23 mouse cellular contexts compared by ENCODE assay signal in genomic region chr4:154267511-154267910, GRCm38 (mm10). TPM values are rescaled to one million over a fixed set of nuclear protein-coding genes. Genes with fewer than 3 reads are reported as not detected.
A peak's percentile ranks its signal among the peaks of the same experiment; 100 is the strongest.
DNase-seq lines count a peak whose midpoint lies in the region; ATAC-seq and TF ChIP-seq lines count a peak whose summit lies in the region.
"Had no signal": no experiment of that assay in that cellular context is flagged by ENCODE, and none has a peak within 500 bp of the region (broad histone marks: within the 10 kb centered on the region; RNA-seq: fewer than 3 reads in every experiment).

No protein-coding gene starts in this region.

- H3K27me3 ChIP-seq in G1E (ENCODE audit: insufficient read depth, low read length): no peaks in the 10 kb centered on the region; the same call in 1 of the 2 replicates
- no peaks in the 10 kb centered on the region for H3K27me3 ChIP-seq in cerebellum, adult 2 months (ENCODE audit: control insufficient read depth, insufficient read depth, low read length)
- H3K27me3 ChIP-seq: embryonic facial prominence, embryonic 12.5 days; forebrain, embryonic 15.5 days; hindbrain, embryonic 13.5 days; Patski had no signal

- peak; percentile 10 for DNase-seq in cerebellum, adult 11 months
- no peak for DNase-seq in cerebellum, postnatal 4 days (ENCODE audit: low spot score in 2 of 2)
- no peak for DNase-seq in G1E (ENCODE audit: low spot score)
- DNase-seq in cerebellum, adult 2 months: peak; percentile 31 to 32
- peak; percentile 44 to 55 for DNase-seq in cerebellum, postnatal 25 days
- DNase-seq in right cerebral cortex, postnatal 14 days: no peak
- DNase-seq in adrenal gland, postnatal 25 days: no peak
- DNase-seq: adrenal gland, adult 2 months; adrenal gland, postnatal 36 days; gastrocnemius, postnatal 36 days; heart, adult 18-20 months; heart, postnatal 10 days; heart, postnatal 4 days; kidney, adult 11 months had no signal

- TF ChIP-seq POLR2A in cerebellum, adult 2 months (IDR thresholded peaks at IDR 0.05; ENCODE audit: borderline replicate concordance, insufficient read depth, low read length): no peak

- H3K4me1 ChIP-seq in G1E (ENCODE audit: insufficient read depth, low read depth, low read length): no peaks in the 10 kb centered on the region; the same call in 1 of the 2 replicates
- peaks cover 17% of the 10 kb centered on the region for H3K4me1 ChIP-seq in cerebellum, adult 2 months (ENCODE audit: control insufficient read depth, insufficient read depth, low read length)
- H3K4me1 ChIP-seq: embryonic facial prominence, embryonic 12.5 days; forebrain, embryonic 15.5 days had no signal

- WGBS in cerebellum, adult 2 months: 22% methylated on average over 6 of the region's 6 CpGs

- TF ChIP-seq CTCF in G1E (IDR thresholded peaks at IDR 0.05; ENCODE audit: low read depth, low read length): no peak
- no peak for TF ChIP-seq CTCF in cerebellum, adult 2 months (IDR thresholded peaks at IDR 0.05; ENCODE audit: borderline replicate concordance, insufficient read depth, low read depth, low read length)

- H3K9me3 ChIP-seq in G1E (replicated peaks): peaks cover 97% of the 10 kb centered on the region
- H3K9me3 ChIP-seq: embryonic facial prominence, embryonic 12.5 days; heart, embryonic 10.5 days; hindbrain, embryonic 13.5 days had no signal

- H3K27ac ChIP-seq in cerebellum, adult 2 months (ENCODE audit: insufficient read depth, low read length): no peak overlapping the region
- H3K27ac ChIP-seq: embryonic facial prominence, embryonic 12.5 days; forebrain, embryonic 15.5 days; heart, embryonic 10.5 days; hindbrain, embryonic 13.5 days; hindbrain, postnatal 0 days had no signal

- H3K36me3 ChIP-seq in G1E (replicated peaks): no peaks in the 10 kb centered on the region
- H3K36me3 ChIP-seq: forebrain, embryonic 15.5 days had no signal

- ATAC-seq in G1E (ENCODE audit: extremely low read depth, insufficient number of reproducible peaks, low FRiP score, poor library complexity, severe bottlenecking): no peak
- no peak for ATAC-seq in megakaryocyte, adult 5-6 weeks (ENCODE audit: poor library complexity, severe bottlenecking)
- ATAC-seq: activated CD4-positive, CD25-positive, alpha-beta regulatory T cell, adult 4 months; forebrain, embryonic 15.5 days; hindbrain, postnatal 0 days; Patski had no signal

- H3K4me3 ChIP-seq in G1E (ENCODE audit: low read depth, low read length): peak overlapping the region; percentile 6; the same call in 1 of the 2 replicates
- no peak overlapping the region for H3K4me3 ChIP-seq in cerebellum, adult 2 months (replicated peaks; ENCODE audit: insufficient read depth, low read depth, low read length)
- H3K4me3 ChIP-seq: embryonic facial prominence, embryonic 12.5 days; forebrain, embryonic 15.5 days; heart, embryonic 10.5 days; hindbrain, embryonic 13.5 days had no signal

RNA-seq across cellular contexts. Expression of gene Arhgef16, which starts 34.0 kb away (rescaled TPM):
- total RNA-seq in G1E (2014; fragmentation: Nextera tagmentation): not detected in 2 replicates
- 0.06 and 0.11 TPM in 2 replicates for total RNA-seq in G1E (2017)
- not detected in 2 replicates for polyA plus RNA-seq in G1E (2012)
- 0.90 and 1.0 TPM in 2 replicates for polyA plus RNA-seq in cerebellum, adult 2 months (2012; rRNA removed)
- total RNA-seq in megakaryocyte, adult 5-6 weeks (2015): not detected in 2 replicates
- not detected in 2 replicates for total RNA-seq in megakaryocyte, adult 5-6 weeks (2017)
- total RNA-seq in adrenal gland, postnatal 25 days (2021): 0.21 and 0.62 TPM in 2 replicates
- polyA plus RNA-seq: C2C12 had no signal

Comparison
In these comparisons a context has a peak if more than half of its experiments do, and no peak if none do; other contexts are left out.
1. DNase-seq: peak in cerebellum, adult 11 months (single experiment), cerebellum, adult 2 months (2 of 2) and cerebellum, postnatal 25 days (2 of 2); none in cerebellum, postnatal 4 days (0 of 2), G1E (single experiment), right cerebral cortex, postnatal 14 days (single experiment) and adrenal gland, postnatal 25 days (single experiment).